Mouse (Mus musculus) intestine, embryonic 15.5 days (tissue): ENCODE measurements around the gene Mslnl. TPM values are rescaled to one million over a fixed set of nuclear protein-coding genes. Genes with fewer than 3 reads are reported as not detected.
A peak's percentile ranks its signal among the peaks of the same experiment; 100 is the strongest.

Source experiments
- ATAC-seq: fragments of 200-750 bp; cut with Nextera tagmentation; 2 replicates; pipeline ENCODE4 v1.8.0; 2017; ENCODE audit warnings: moderate TSS enrichment, moderate library complexity
- H3K27ac ChIP-seq: fragments of 300-500 bp; sonication (generic); 2 replicates; pipeline ENCODE4 v1.5.1; 2015; ENCODE audit warnings: mild to moderate bottlenecking, inconsistent platforms
- H3K27me3 ChIP-seq: fragments of 300-500 bp; sonication (generic); replicated peaks from 2 replicates; pipeline ENCODE4 v1.6.1; 2015; ENCODE audit warnings: inconsistent platforms
- H3K36me3 ChIP-seq: fragments of 300-500 bp; sonication (generic); 2 replicates; pipeline ENCODE4 v1.6.1; 2015; ENCODE audit warnings: inconsistent platforms
- H3K4me1 ChIP-seq: fragments of 300-500 bp; sonication (generic); replicated peaks from 2 replicates; pipeline ENCODE4 v1.6.1; 2015; ENCODE audit warnings: inconsistent platforms
- H3K4me2 ChIP-seq: fragments of 300-500 bp; sonication (generic); replicated peaks from 2 replicates; pipeline ENCODE4 v1.6.1; 2015; ENCODE audit warnings: mild to moderate bottlenecking, inconsistent platforms
- H3K4me3 ChIP-seq: fragments of 300-500 bp; sonication (generic); replicated peaks from 2 replicates; pipeline ENCODE4 v1.5.1; 2015; ENCODE audit warnings: inconsistent platforms
- H3K9ac ChIP-seq: fragments of 300-500 bp; sonication (generic); 2 replicates; pipeline ENCODE4 v1.6.1; 2015; ENCODE audit warnings: inconsistent platforms
- H3K9me3 ChIP-seq: fragments of 300-500 bp; sonication (generic); 2 replicates; pipeline ENCODE4 v1.6.1; 2016; ENCODE audit warnings: inconsistent platforms
- WGBS: fragments of 180-500 bp; shearing (Covaris S2); methylation state at CpG from one replicate; pipeline ENCODE4 v1.1.7; 2015; 5-methylcytosine and 5-hydroxymethylcytosine counted together
- polyA plus RNA-seq: library from polyadenylated mRNA; unstranded; fragments of >200 nt; fragmentation: Nextera tagmentation; extraction: Ambion mirVana; gene quantifications from 2 replicates; pipeline ENCODE4 v1.2.1, GENCODE M21; 2015

The Mslnl gene
- polyA plus RNA-seq, 1 experiment from 2014 or later: not detected

- peak within 1 kb of the TSS; percentile 69 for H3K4me3 ChIP-seq
- H3K9me3 ChIP-seq: no peaks in the 10 kb centered on the region
- ATAC-seq: peak; percentile 71
- peaks cover 11% of the 10 kb centered on the region; the same call in 1 of the 2 replicates for H3K36me3 ChIP-seq
- H3K27ac ChIP-seq: peak within 1 kb of the TSS; percentile 95
- H3K27me3 ChIP-seq: no peaks in the 10 kb centered on the region
- WGBS: under 1% methylated on average over 14 of the region's 14 CpGs
- H3K4me2 ChIP-seq: peak within 1 kb of the TSS; percentile 86
- H3K9ac ChIP-seq: peak within 1 kb of the TSS; percentile 72
- peaks cover 47% of the 10 kb centered on the region for H3K4me1 ChIP-seq
These were observed 56.8 kb downstream of the Mslnl start, which contains the start of gene Fam173a for GRCm38 (mm10) chr17:25792615-25793014. Fam173a (minus strand) TSS chr17:25792901.

GRCm38 (mm10) chr17:25794197-25794596 is 58.4 kb downstream of the Mslnl start:
- H3K27me3 ChIP-seq: no peaks in the 10 kb centered on the region
- no peak overlapping the region for H3K4me2 ChIP-seq
- WGBS: 78% methylated on average over 13 of the region's 13 CpGs
- H3K27ac ChIP-seq: peak overlapping the region; percentile 95; the same call in 1 of the 2 replicates
- H3K4me1 ChIP-seq: peaks cover 47% of the 10 kb centered on the region
- H3K4me3 ChIP-seq: no peak overlapping the region
- no peak for ATAC-seq
- peaks cover 4% of the 10 kb centered on the region; the same call in 1 of the 2 replicates for H3K36me3 ChIP-seq
- no peaks in the 10 kb centered on the region for H3K9me3 ChIP-seq
- H3K9ac ChIP-seq: 0 out of 2 replicates have a peak overlapping the region, but pooled peaks have one; percentile 13

- 83% methylated on average over 17 of the region's 17 CpGs for WGBS
- no peaks in the 10 kb centered on the region; the same call in 1 of the 2 replicates for H3K36me3 ChIP-seq
- peak overlapping the region; percentile 96 for H3K4me2 ChIP-seq
- H3K27ac ChIP-seq: no peak overlapping the region
- no peaks in the 10 kb centered on the region for H3K9me3 ChIP-seq
- ATAC-seq: no peak
- H3K9ac ChIP-seq: 0 out of 2 replicates have a peak overlapping the region, but pooled peaks have one; percentile 78
- no peaks in the 10 kb centered on the region for H3K27me3 ChIP-seq
- no peak overlapping the region for H3K4me3 ChIP-seq
- peaks cover 47% of the 10 kb centered on the region for H3K4me1 ChIP-seq
These were observed 59.2 kb downstream of the Mslnl start for GRCm38 (mm10) chr17:25794998-25795397.

- H3K36me3 ChIP-seq: no peaks in the 10 kb centered on the region; the same call in 1 of the 2 replicates
- no peaks in the 10 kb centered on the region for H3K9me3 ChIP-seq
- H3K9ac ChIP-seq: peak within 1 kb of the TSS; percentile 78
- no peak for ATAC-seq
- 38% methylated on average over 6 of the region's 6 CpGs for WGBS
- H3K4me1 ChIP-seq: peaks cover 45% of the 10 kb centered on the region
- H3K27ac ChIP-seq: peak within 1 kb of the TSS; percentile 27; the same call in 1 of the 2 replicates
- peak within 1 kb of the TSS; percentile 96 for H3K4me2 ChIP-seq
- no peaks in the 10 kb centered on the region for H3K27me3 ChIP-seq
- H3K4me3 ChIP-seq: peak within 1 kb of the TSS; percentile 91
These were observed 59.8 kb downstream of the Mslnl start, which contains the start of gene AC134908.4 for GRCm38 (mm10) chr17:25795609-25796092. AC134908.4 (minus strand) TSS chr17:25795659.

GRCm38 (mm10) chr17:25796211-25796771 is 60.4 kb downstream of the Mslnl start:
- no peaks in the 10 kb centered on the region for H3K9me3 ChIP-seq
- H3K9ac ChIP-seq: peak overlapping the region; percentile 78
- H3K4me3 ChIP-seq: peak overlapping the region; percentile 91
- H3K27me3 ChIP-seq: 0 out of 2 replicates have a peak, but pooled peaks cover 2% of the 10 kb centered on the region
- H3K27ac ChIP-seq: peak overlapping the region; percentile 27; the same call in 1 of the 2 replicates
- 3% methylated on average over 37 of the region's 37 CpGs for WGBS
- peak; percentile 6; the same call in 1 of the 2 replicates for ATAC-seq
- H3K36me3 ChIP-seq: no peaks in the 10 kb centered on the region; the same call in 1 of the 2 replicates
- H3K4me1 ChIP-seq: peaks cover 40% of the 10 kb centered on the region
- H3K4me2 ChIP-seq: peak overlapping the region; percentile 96

GRCm38 (mm10) chr17:25796951-25797369 is 61.1 kb downstream of the Mslnl start, which contains the start of gene Metrn:
Metrn (minus strand) TSS chr17:25797136.
- H3K27me3 ChIP-seq: 0 out of 2 replicates have a peak, but pooled peaks cover 5% of the 10 kb centered on the region
- H3K4me1 ChIP-seq: peaks cover 37% of the 10 kb centered on the region
- WGBS: under 1% methylated on average over 35 of the region's 35 CpGs
- H3K36me3 ChIP-seq: no peaks in the 10 kb centered on the region; the same call in 1 of the 2 replicates
- no peaks in the 10 kb centered on the region for H3K9me3 ChIP-seq
- peak within 1 kb of the TSS; percentile 96 for H3K4me2 ChIP-seq
- ATAC-seq: peak; percentile 88
- H3K4me3 ChIP-seq: peak within 1 kb of the TSS; percentile 91
- H3K27ac ChIP-seq: peak within 1 kb of the TSS; percentile 56
- peak within 1 kb of the TSS; percentile 78 for H3K9ac ChIP-seq

Other genes starting within 250 kb of the Mslnl start
- 0.49 and 0.73 TPM in 2 replicates for gene Sstr5, start 238.8 kb upstream of the Mslnl start, polyA plus RNA-seq
- 5.8 and 6.1 TPM in 2 replicates for gene Sox8, start 165.4 kb upstream of the Mslnl start, polyA plus RNA-seq
- 33.0 and 35.9 TPM in 2 replicates for gene Lmf1, start 157.0 kb upstream of the Mslnl start, polyA plus RNA-seq
- 2.6 and 2.9 TPM in 2 replicates for gene Gng13, start 18.9 kb upstream of the Mslnl start, polyA plus RNA-seq
- 23.5 and 26.8 TPM in 2 replicates for gene Chtf18, start 8.6 kb upstream of the Mslnl start, polyA plus RNA-seq
- gene Rpusd1, start 8.4 kb upstream of the Mslnl start, polyA plus RNA-seq: 16.4 and 17.0 TPM in 2 replicates
- 21.6 and 22.1 TPM in 2 replicates for gene Msln, start 18.3 kb downstream of the Mslnl start, polyA plus RNA-seq
- gene Narfl, start 37.7 kb downstream of the Mslnl start, polyA plus RNA-seq: 29.0 and 31.5 TPM in 2 replicates
- 37.9 and 41.5 TPM in 2 replicates for gene Haghl, start 49.6 kb downstream of the Mslnl start, polyA plus RNA-seq
- 0.15 and 0.40 TPM in 2 replicates for gene Ccdc78, start 50.5 kb downstream of the Mslnl start, polyA plus RNA-seq
- gene Fam173a, start 56.9 kb downstream of the Mslnl start, polyA plus RNA-seq: 82.5 and 101 TPM in 2 replicates
- gene AC134908.4, start 59.6 kb downstream of the Mslnl start, polyA plus RNA-seq: not detected in 2 replicates
- 41.9 and 45.6 TPM in 2 replicates for gene Metrn, start 61.1 kb downstream of the Mslnl start, polyA plus RNA-seq
- 3.1 and 4.1 TPM in 2 replicates for gene Fbxl16, start 73.0 kb downstream of the Mslnl start, polyA plus RNA-seq
- 25.4 and 27.7 TPM in 2 replicates for gene Wdr24, start 87.6 kb downstream of the Mslnl start, polyA plus RNA-seq
- 45.1 and 49.4 TPM in 2 replicates for gene Jmjd8, start 92.8 kb downstream of the Mslnl start, polyA plus RNA-seq
- 297 and 322 TPM in 2 replicates for gene Stub1, start 97.4 kb downstream of the Mslnl start, polyA plus RNA-seq
- gene Rhbdl1, start 101.3 kb downstream of the Mslnl start, polyA plus RNA-seq: 1.8 and 1.9 TPM in 2 replicates
- 1.1 and 2.4 TPM in 2 replicates for gene Gm20683, start 105.7 kb downstream of the Mslnl start, polyA plus RNA-seq
- gene Rhot2, start 108.8 kb downstream of the Mslnl start, polyA plus RNA-seq: 19.2 and 22.1 TPM in 2 replicates
- 14.0 and 18.7 TPM in 2 replicates for gene Wdr90, start 125.5 kb downstream of the Mslnl start, polyA plus RNA-seq
- 73.0 and 77.0 TPM in 2 replicates for gene Mcrip2, start 132.7 kb downstream of the Mslnl start, polyA plus RNA-seq
- 53.5 and 67.8 TPM in 2 replicates for gene Mettl26, start 139.0 kb downstream of the Mslnl start, polyA plus RNA-seq
- gene Wfikkn1, start 144.8 kb downstream of the Mslnl start, polyA plus RNA-seq: 0.29 and 0.36 TPM in 2 replicates
- gene Rab40c, start 183.7 kb downstream of the Mslnl start, polyA plus RNA-seq: 21.4 and 24.9 TPM in 2 replicates
- gene Pigq, start 208.9 kb downstream of the Mslnl start, polyA plus RNA-seq: 52.1 and 56.4 TPM in 2 replicates
- 0.10 and 0.46 TPM in 2 replicates for gene Nhlrc4, start 208.9 kb downstream of the Mslnl start, polyA plus RNA-seq
- 0.20 and 0.28 TPM in 2 replicates for gene A930017K11Rik, start 216.5 kb downstream of the Mslnl start, polyA plus RNA-seq
- 18.5 and 25.1 TPM in 2 replicates for gene Capn15, start 249.8 kb downstream of the Mslnl start, polyA plus RNA-seq